Mouse (Mus musculus): Measurements from ENCODE around the gene Lcat.

DNA sequence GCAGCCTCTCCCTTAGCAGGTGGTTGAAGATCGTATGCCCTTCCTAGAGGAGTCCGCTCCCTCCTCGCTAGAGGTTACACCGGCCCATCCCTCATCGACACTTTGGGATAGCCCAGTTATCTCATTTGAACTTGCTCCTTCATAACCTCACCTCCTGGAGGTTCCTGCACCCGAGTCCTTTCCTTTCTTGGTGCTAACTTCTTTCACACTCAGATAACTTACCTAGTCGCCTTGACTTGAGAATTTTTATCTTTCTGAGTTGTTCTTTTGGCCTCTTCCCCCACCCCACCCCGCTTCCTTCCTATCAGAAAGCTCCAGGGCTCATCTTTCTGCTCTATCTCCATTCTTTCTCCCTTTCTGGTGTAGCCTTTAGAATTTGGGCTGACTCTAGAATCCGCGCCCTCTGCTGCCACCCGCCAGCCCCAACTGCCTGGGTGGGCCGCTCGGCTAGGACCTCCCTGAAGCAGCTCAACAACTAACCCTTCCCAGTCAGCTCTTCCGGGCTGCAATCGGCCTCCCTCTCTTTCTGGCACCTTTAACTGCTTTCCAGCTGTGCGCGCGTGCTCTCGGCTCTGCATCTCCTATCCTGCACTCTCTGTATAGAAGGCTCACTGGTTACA is 23.6 kb upstream of the Lcat start:
- no peak for TF ChIP-seq CTCF (IDR thresholded peaks at IDR 0.05; ENCODE audit: extremely low read depth, insufficient read length, insufficient replicate concordance, low read depth, low read length)
- no peak for TF ChIP-seq POLR2A (IDR thresholded peaks at IDR 0.05; ENCODE audit: low read depth, low read length)
